Mouse (Mus musculus) erythroblast, embryonic 14.5 days (primary cell): ENCODE measurements around the gene Mtx1.

Experiments
- GATA1 ChIP-seq: IDR thresholded peaks from 2 replicates; pipeline ENCODE4 v1.6.1; 2012; ENCODE audit warnings: low read length, inconsistent platforms, mixed read lengths
- TAL1 ChIP-seq: IDR thresholded peaks from 3 replicates; pipeline ENCODE4 v1.6.1; 2012; ENCODE audit warnings: low read length, inconsistent platforms, mixed read lengths

DNA sequence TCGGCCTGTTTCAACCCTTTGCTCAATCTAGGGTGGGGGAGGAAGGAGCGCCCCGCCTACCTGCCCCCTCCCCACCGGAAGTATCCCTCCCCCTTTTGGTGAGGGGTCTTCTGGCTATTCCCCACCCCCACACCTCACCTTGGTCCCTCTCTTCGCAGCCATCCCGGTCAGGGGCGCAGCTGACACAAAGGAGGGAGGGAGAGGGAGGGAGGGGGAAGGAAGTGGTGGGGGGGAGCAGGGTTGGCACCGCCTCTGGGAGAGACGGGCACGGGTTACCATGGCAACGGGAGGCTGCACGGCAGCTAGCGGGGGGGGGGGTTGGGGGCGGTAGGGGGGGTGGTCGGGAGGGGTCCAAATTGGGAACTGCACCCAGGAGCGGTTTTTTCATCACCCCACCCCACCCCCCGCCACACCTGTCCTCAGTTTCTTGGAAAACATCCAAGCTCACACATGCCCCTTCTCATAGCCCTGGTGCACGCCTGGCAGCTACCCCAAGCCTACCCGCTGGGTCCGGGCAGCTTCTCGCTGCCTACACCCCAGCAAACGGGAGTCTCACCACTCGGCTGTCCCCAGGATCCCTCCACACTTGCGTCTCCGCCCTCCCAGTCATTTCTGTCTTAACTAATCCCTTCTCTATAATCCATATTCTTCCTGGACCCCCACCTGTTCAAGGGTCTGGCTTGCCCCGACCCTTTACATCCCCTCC is 18.2 kb upstream of the Mtx1 start:
- TF ChIP-seq GATA1, result no peak
- no peak for TF ChIP-seq TAL1
